Mouse (Mus musculus) right cerebral cortex, postnatal 25 days (tissue): ENCODE measurements around the gene Dna2.
A peak's percentile ranks its signal among the peaks of the same experiment; 100 is the strongest.

Experiments
- DNase-seq: peaks from one replicate; pipeline ENCODE4 v3.0.0; 2022

The Dna2 gene

GRCm38 (mm10) chr10:62984072-62984471 is 37.2 kb downstream of the Dna2 start:
- DNase-seq: no peak

- no peak for DNase-seq
These were observed 37.7 kb downstream of the Dna2 start for GRCm38 (mm10) chr10:62984495-62984894.

- DNase-seq: no peak
These were observed 40.5 kb downstream of the Dna2 start for GRCm38 (mm10) chr10:62987341-62987740.

- no peak for DNase-seq
These were observed 43.8 kb downstream of the Dna2 start for GRCm38 (mm10) chr10:62990636-62991035.

GRCm38 (mm10) chr10:62993991-62994390 is 47.2 kb downstream of the Dna2 start:
- DNase-seq: no peak

- no peak for DNase-seq
These were observed 53.8 kb downstream of the Dna2 start for GRCm38 (mm10) chr10:63000584-63000983.

- no peak for DNase-seq
These were observed 56.4 kb downstream of the Dna2 start for GRCm38 (mm10) chr10:63003252-63003651.

DNA sequence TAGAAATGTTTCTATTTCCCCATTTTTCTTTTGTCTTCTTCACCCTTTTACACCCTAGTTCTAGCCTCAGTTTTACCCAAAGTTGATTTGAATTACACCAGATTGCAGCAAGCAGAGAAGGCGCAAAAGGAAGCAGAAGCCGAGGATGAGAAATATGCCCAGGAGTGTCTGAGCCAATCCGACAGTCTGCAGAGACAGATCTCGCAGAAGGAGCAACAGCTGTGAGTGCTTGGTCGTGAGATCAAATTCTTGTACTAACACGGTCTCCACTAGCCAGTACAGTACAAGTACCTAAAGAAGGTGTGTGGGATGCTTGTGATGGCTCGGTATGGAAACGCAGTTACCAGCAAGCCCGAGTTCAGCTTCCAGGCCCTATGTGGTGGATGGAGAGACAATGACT is 57.7 kb downstream of the Dna2 start:
- DNase-seq: no peak

- DNase-seq: no peak
These were observed 61.4 kb downstream of the Dna2 start for GRCm38 (mm10) chr10:63008193-63008592.

- DNase-seq: no peak
These were observed 63.4 kb downstream of the Dna2 start for GRCm38 (mm10) chr10:63010268-63010667.

DNA sequence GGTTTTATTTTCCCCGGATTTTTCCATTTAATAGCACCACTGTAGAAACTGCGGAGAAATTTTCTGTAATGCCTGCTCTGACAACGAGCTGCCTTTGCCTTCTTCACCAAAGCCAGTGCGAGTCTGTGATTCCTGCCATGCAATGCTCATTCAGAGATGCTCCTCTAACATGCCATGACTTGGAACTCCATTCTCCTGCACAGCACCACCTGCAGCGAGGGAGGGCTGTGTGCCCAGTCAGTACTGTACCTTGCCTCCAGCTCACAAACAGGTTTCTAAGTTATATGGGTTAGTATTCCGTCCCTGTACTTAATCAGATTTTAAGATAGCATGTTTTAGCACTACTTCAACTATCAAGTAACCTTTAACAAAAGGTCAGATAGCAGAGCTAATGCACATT is 64.7 kb downstream of the Dna2 start:
- DNase-seq: no peak

DNA sequence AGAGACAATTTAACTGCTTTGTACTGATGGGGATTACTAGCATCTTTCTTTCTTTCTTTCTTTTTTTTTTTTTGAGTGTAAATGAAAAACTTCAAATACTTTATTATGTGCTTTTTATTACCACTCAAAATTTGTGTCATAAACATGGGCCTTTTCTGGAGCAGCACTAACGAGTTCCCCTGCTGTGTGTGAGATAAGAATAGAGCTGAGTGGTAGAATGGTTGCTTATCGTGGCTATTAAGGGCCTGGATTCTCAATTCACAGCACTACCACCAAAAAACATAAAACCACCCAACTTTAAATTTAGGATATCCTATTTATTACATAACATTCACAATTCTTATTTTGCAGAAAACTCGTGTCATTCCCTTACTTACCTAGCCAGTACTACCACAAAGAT is 66.7 kb downstream of the Dna2 start:
- no peak for DNase-seq

- no peak for DNase-seq
These were observed 67.3 kb downstream of the Dna2 start for GRCm38 (mm10) chr10:63014168-63014567.

GRCm38 (mm10) chr10:63019304-63019703 is 72.5 kb downstream of the Dna2 start:
- DNase-seq: no peak

DNA sequence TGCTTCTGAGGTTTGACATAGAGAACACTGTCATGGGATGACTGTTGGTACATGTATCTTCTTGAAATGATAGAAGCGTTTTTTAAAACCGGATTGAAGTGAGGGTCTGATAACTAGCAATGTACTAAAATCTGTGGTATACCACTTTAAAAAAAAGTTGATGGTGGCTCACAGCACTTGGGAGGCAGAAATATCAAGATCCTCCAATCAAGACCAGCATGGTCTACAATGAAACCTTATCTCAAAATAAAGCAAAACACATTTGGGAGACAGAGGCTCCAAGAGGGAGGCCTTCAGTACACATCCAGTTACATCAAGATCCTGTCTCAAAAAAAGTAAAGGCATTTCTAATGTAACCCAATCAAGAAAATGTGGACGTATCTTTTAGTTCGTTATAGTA is 74.9 kb downstream of the Dna2 start:
- DNase-seq: no peak

DNA sequence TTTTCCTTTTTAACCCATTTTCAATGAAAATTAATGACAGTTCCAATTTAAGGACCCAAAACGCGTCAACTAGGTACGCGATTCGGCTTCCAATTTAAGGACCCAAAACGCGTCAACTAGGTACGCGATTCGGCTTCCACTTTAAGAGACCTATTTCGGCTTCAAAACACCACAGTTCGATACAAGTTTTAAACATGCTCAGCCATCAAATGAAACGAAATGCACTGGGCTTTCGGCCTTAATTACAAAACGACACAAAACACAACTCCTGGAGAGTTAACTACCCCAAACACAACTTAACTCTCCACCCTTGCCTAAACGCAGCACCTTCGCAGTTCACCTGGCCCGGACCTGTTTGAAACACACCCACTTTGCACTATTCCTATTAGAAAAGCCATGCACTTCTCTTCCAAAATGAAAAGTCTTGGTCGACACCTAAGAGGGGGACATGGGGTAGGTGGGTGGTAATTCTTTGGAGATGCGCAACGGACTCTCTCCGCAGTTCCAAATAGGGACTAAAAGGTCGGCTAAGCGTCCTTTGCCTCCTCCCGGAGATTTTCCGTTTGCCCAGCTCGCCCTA is 75.8 kb downstream of the Dna2 start:
- DNase-seq: no peak

DNA sequence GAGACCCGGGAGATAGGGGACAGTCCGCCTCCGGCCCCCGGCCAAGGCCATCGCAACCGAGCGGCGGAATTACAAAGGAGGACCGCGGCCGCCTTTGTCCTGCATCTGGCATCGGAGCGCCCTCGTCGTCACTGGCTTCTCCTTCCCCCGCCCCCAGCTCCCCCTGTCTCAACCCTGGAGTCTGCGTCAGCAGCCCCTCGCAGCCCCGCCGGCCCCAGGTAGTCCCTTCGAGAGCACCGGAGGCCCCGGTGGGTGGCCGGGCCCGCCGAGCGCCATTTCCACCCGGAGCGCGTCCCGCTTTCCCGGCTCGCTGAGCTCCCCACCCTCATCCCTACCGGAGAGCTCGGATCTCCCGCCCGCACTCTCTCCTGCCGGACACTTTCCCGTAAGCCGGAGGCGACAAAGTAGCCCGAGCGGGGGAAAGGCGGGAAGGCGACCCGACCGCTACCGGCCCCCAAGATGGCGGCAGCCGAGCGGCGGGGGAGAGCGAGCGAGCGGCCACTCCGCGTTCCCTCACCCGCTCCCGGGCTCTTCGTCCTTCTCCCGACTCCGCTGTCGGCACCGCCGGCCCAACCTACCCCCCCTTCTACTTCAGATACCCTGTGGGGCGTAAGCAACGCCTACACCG is 76.4 kb downstream of the Dna2 start:
- peak; percentile 70 for DNase-seq
